Mouse (Mus musculus) hindbrain, embryonic 10.5 days (tissue): ENCODE results near the gene Lpin2. TPM values are rescaled to one million over a fixed set of nuclear protein-coding genes. Genes with fewer than 3 reads are reported as not detected.

Experiments used
- DNase-seq: peaks from one replicate; pipeline ENCODE4 v3.0.0-alpha.2; 2017; ENCODE audit warnings: low spot score
- H3K27ac ChIP-seq: fragments of 300-500 bp; sonication (generic); 2 replicates; pipeline ENCODE4 v1.5.1; 2016; ENCODE audit warnings: mild to moderate bottlenecking, moderate library complexity
- H3K27me3 ChIP-seq: fragments of 300-500 bp; sonication (generic); 2 replicates; pipeline ENCODE4 v1.6.1; 2016; ENCODE audit warnings: mild to moderate bottlenecking; ENCODE audit not compliant: poor library complexity, insufficient read depth, severe bottlenecking
- H3K36me3 ChIP-seq: fragments of 300-500 bp; sonication (generic); 2 replicates; pipeline ENCODE4 v1.6.1; 2016; ENCODE audit warnings: mild to moderate bottlenecking, moderate library complexity
- H3K4me1 ChIP-seq: fragments of 300-500 bp; sonication (generic); replicated peaks from 2 replicates; pipeline ENCODE4 v1.6.1; 2016; ENCODE audit warnings: mild to moderate bottlenecking
- H3K4me3 ChIP-seq: fragments of 300-500 bp; sonication (generic); 2 replicates; pipeline ENCODE4 v1.5.1; 2016; ENCODE audit warnings: mild to moderate bottlenecking, moderate library complexity
- H3K9me3 ChIP-seq: fragments of 300-500 bp; sonication (generic); 2 replicates; pipeline ENCODE4 v1.6.1; 2016; ENCODE audit warnings: mild to moderate bottlenecking, moderate library complexity
- WGBS: fragments of 180-500 bp; shearing (Covaris S2); methylation state at CpG from one replicate; pipeline ENCODE4 v1.1.7; 2016; 5-methylcytosine and 5-hydroxymethylcytosine counted together
- polyA plus RNA-seq: library from polyadenylated mRNA; unstranded; fragments of >200 nt; fragmentation: Nextera tagmentation; extraction: Ambion mirVana; gene quantifications from 2 replicates; pipeline ENCODE4 v1.2.1, GENCODE M21; 2016

Lpin2 gene
- polyA plus RNA-seq, 1 experiment from 2014 or later, result 31.1 TPM

GRCm38 (mm10) chr17:71288145-71288758 lies 105.9 kb downstream of the Lpin2 start:
- 92% methylated on average over 11 of the region's 11 CpGs for WGBS
- H3K4me1 ChIP-seq, result peaks cover 11% of the 10 kb centered on the region; the same call in 1 of the 2 replicates
- no peak for DNase-seq
- no peaks in the 10 kb centered on the region for H3K9me3 ChIP-seq
- no peak overlapping the region for H3K27ac ChIP-seq
- no peaks in the 10 kb centered on the region for H3K27me3 ChIP-seq
- no peak overlapping the region for H3K4me3 ChIP-seq
- H3K36me3 ChIP-seq, result no peaks in the 10 kb centered on the region

GRCm38 (mm10) chr17:71288808-71289548 lies 106.6 kb downstream of the Lpin2 start:
- no peak for DNase-seq
- WGBS, result 90% methylated on average over 10 of the region's 10 CpGs

GRCm38 (mm10) chr17:71289572-71290176 lies 107.3 kb downstream of the Lpin2 start:
- 81% methylated on average over 6 of the region's 6 CpGs for WGBS
- Histone ChIP-seq H3K4me3 (no peak overlapping the region), H3K27ac (peak overlapping the region; percentile 23; the same call in 1 of the 2 replicates), H3K9me3 (no peaks in the 10 kb centered on the region), H3K36me3 (no peaks in the 10 kb centered on the region), H3K27me3 (no peaks in the 10 kb centered on the region), H3K4me1 (peaks cover 11% of the 10 kb centered on the region; the same call in 1 of the 2 replicates)
- DNase-seq, result no peak

More at GRCm38 (mm10) chr17:71288808-71289548, 106.6 kb downstream of the Lpin2 start:
- H3K27me3 ChIP-seq, result no peaks in the 10 kb centered on the region
- no peaks in the 10 kb centered on the region for H3K9me3 ChIP-seq
- H3K27ac ChIP-seq, result no peak overlapping the region
- H3K36me3 ChIP-seq, result no peaks in the 10 kb centered on the region
- no peak overlapping the region for H3K4me3 ChIP-seq
- peaks cover 11% of the 10 kb centered on the region; the same call in 1 of the 2 replicates for H3K4me1 ChIP-seq

GRCm38 (mm10) chr17:71290486-71291410 lies 108.4 kb downstream of the Lpin2 start:
- 83% methylated on average over 7 of the region's 7 CpGs for WGBS
- Histone ChIP-seq H3K4me1 (0 out of 2 replicates have a peak, but pooled peaks cover under 1% of the 10 kb centered on the region), H3K27ac (no peak overlapping the region), H3K27me3 (no peaks in the 10 kb centered on the region), H3K4me3 (no peak overlapping the region), H3K9me3 (no peaks in the 10 kb centered on the region), H3K36me3 (no peaks in the 10 kb centered on the region)
- DNase-seq, result no peak

- Histone ChIP-seq H3K9me3 (no peaks in the 10 kb centered on the region), H3K4me3 (no peak overlapping the region), H3K4me1 (no peaks in the 10 kb centered on the region), H3K36me3 (no peaks in the 10 kb centered on the region), H3K27me3 (no peaks in the 10 kb centered on the region), H3K27ac (no peak overlapping the region)
- 95% methylated on average over 6 of the region's 6 CpGs for WGBS
- no peak for DNase-seq
Measured at GRCm38 (mm10) chr17:71291897-71292420, 109.6 kb downstream of the Lpin2 start.

- Histone ChIP-seq H3K36me3 (0 out of 2 replicates have a peak, but pooled peaks cover 2% of the 10 kb centered on the region), H3K27ac (no peak overlapping the region), H3K27me3 (no peaks in the 10 kb centered on the region), H3K4me1 (no peaks in the 10 kb centered on the region), H3K4me3 (no peak overlapping the region), H3K9me3 (no peaks in the 10 kb centered on the region)
- WGBS, result 85% methylated on average over 4 of the region's 4 CpGs
- no peak for DNase-seq
Measured at GRCm38 (mm10) chr17:71292897-71293296, 110.5 kb downstream of the Lpin2 start.

- no peaks in the 10 kb centered on the region for H3K4me1 ChIP-seq
- H3K27ac ChIP-seq, result no peak overlapping the region
- 90% methylated on average over 3 of the region's 3 CpGs for WGBS
- H3K36me3 ChIP-seq, result peaks cover 17% of the 10 kb centered on the region
- no peak for DNase-seq
- H3K4me3 ChIP-seq, result no peak overlapping the region
- no peaks in the 10 kb centered on the region for H3K27me3 ChIP-seq
- no peaks in the 10 kb centered on the region for H3K9me3 ChIP-seq
Measured at GRCm38 (mm10) chr17:71294570-71294969, 112.2 kb downstream of the Lpin2 start.

Other genes starting within 250 kb of the Lpin2 start
- gene Myom1, start 179.9 kb upstream of the Lpin2 start, polyA plus RNA-seq, result 0.99 and 2.7 TPM in 2 replicates
- gene Myl12a, start 179.7 kb upstream of the Lpin2 start, polyA plus RNA-seq, result 427 and 441 TPM in 2 replicates
- gene Emilin2, start 129.4 kb downstream of the Lpin2 start, polyA plus RNA-seq, result 20.2 and 26.3 TPM in 2 replicates